Mouse (Mus musculus): ENCODE measurements around the gene Rims3.

Gene Rims3

GRCm38 (mm10) chr4:120925386-120925785, 70.8 kb downstream of the Rims3 start:
- in situ Hi-C loops (cut with MboI; ENCODE audit: unreplicated experiment in 2 of 2): loop anchor here in 1 of 2 experiments (5.0 kb wide), 1 partner anchor 292 kb away; the partner anchor contains the start of gene Rlf

GRCm38 (mm10) chr4:120928686-120929085, 74.1 kb downstream of the Rims3 start:
- in situ Hi-C loops (cut with MboI; ENCODE audit: unreplicated experiment in 2 of 2): loop anchor here in 1 of 2 experiments (5.0 kb wide), 1 partner anchor 289 kb away; the partner anchor contains the start of gene Rlf

- in situ Hi-C loops (cut with MboI; ENCODE audit: unreplicated experiment in 2 of 2): no loop called here
Measured at GRCm38 (mm10) chr4:120930736-120931135, 76.1 kb downstream of the Rims3 start.

- in situ Hi-C loops (cut with MboI; ENCODE audit: unreplicated experiment in 2 of 2): no loop called here
Measured at GRCm38 (mm10) chr4:120935006-120935405, 80.4 kb downstream of the Rims3 start.
